Mouse (Mus musculus): ENCODE measurements around the gene Hsd3b5. TPM values are rescaled to one million over a fixed set of nuclear protein-coding genes. Genes with fewer than 3 reads are reported as not detected.
"Not testable (repeated sequence)": the region's sequence is repeated elsewhere in the genome, so short reads cannot be mapped to it uniquely, and the experiment has no call there.

The Hsd3b5 gene
- not detected in 2 replicates for polyA plus RNA-seq (2015; fragmentation: Nextera tagmentation; extraction: Ambion mirVana)

- no peak for ATAC-seq (ENCODE audit: insufficient number of reproducible peaks, low FRiP score, low TSS enrichment, low read depth)
- no peak within 1 kb of the TSS for H3K27ac ChIP-seq
- no peaks in the 10 kb centered on the region for H3K4me1 ChIP-seq
- H3K9ac ChIP-seq = no peak within 1 kb of the TSS
- no peaks in the 10 kb centered on the region for H3K36me3 ChIP-seq
- no peaks in the 10 kb centered on the region for H3K27me3 ChIP-seq
- no peak within 1 kb of the TSS for H3K4me2 ChIP-seq
- no peaks in the 10 kb centered on the region for H3K9me3 ChIP-seq
- no peak within 1 kb of the TSS for H3K4me3 ChIP-seq
These were observed at the start of gene Hsd3b5 for GRCm38 (mm10) chr3:98630152-98630551. TSS of gene Hsd3b5 (minus strand) at chr3:98630252.

- Histone ChIP-seq H3K4me2 (no peak overlapping the region), H3K9ac (no peak overlapping the region)
These were observed 5.1 kb upstream of the Hsd3b5 start for GRCm38 (mm10) chr3:98635145-98635544.

GRCm38 (mm10) chr3:98629633-98630032 lies 419 bp downstream of the Hsd3b5 start:
- H3K4me1 ChIP-seq = no peaks in the 10 kb centered on the region
- H3K9ac ChIP-seq = no peak overlapping the region
- 79% methylated on average over 3 of the region's 3 CpGs for WGBS
- H3K27ac ChIP-seq = no peak overlapping the region
- H3K36me3 ChIP-seq = no peaks in the 10 kb centered on the region
- no peak overlapping the region for H3K4me2 ChIP-seq
- H3K4me3 ChIP-seq = no peak overlapping the region
- no peak for ATAC-seq (ENCODE audit: insufficient number of reproducible peaks, low FRiP score, low TSS enrichment, low read depth)
- no peaks in the 10 kb centered on the region for H3K9me3 ChIP-seq
- no peaks in the 10 kb centered on the region for H3K27me3 ChIP-seq

More at GRCm38 (mm10) chr3:98635145-98635544, 5.1 kb upstream of the Hsd3b5 start:
- 80% methylated on average over 1 of the region's 1 CpGs for WGBS
- H3K27ac ChIP-seq = no peak overlapping the region
- no peak for ATAC-seq (ENCODE audit: insufficient number of reproducible peaks, low FRiP score, low TSS enrichment, low read depth)
- no peaks in the 10 kb centered on the region for H3K36me3 ChIP-seq
- H3K4me3 ChIP-seq = no peak overlapping the region
- no peaks in the 10 kb centered on the region for H3K9me3 ChIP-seq
- H3K27me3 ChIP-seq = no peaks in the 10 kb centered on the region
- no peaks in the 10 kb centered on the region for H3K4me1 ChIP-seq

GRCm38 (mm10) chr3:98616786-98617185 lies 13.3 kb downstream of the Hsd3b5 start:
- H3K9me3 ChIP-seq; H3K27ac ChIP-seq; H3K36me3 ChIP-seq; ATAC-seq (ENCODE audit: insufficient number of reproducible peaks, low FRiP score, low TSS enrichment, low read depth); H3K9ac ChIP-seq; H3K27me3 ChIP-seq; H3K4me2 ChIP-seq; H3K4me3 ChIP-seq; H3K4me1 ChIP-seq: not testable (repeated sequence)
- 73% methylated on average over 1 of the region's 1 CpGs for WGBS

GRCm38 (mm10) chr3:98616244-98616643 lies 13.8 kb downstream of the Hsd3b5 start:
- not testable (repeated sequence) for H3K27ac ChIP-seq; H3K9me3 ChIP-seq; H3K27me3 ChIP-seq; H3K4me1 ChIP-seq; H3K4me3 ChIP-seq; H3K9ac ChIP-seq; H3K36me3 ChIP-seq; H3K4me2 ChIP-seq; ATAC-seq (ENCODE audit: insufficient number of reproducible peaks, low FRiP score, low TSS enrichment, low read depth)
- whole genome bisulfite sequencing = 20% methylated on average over 2 of the region's 2 CpGs

GRCm38 (mm10) chr3:98614406-98614927 lies 15.6 kb downstream of the Hsd3b5 start:
- H3K27ac ChIP-seq; H3K4me3 ChIP-seq; ATAC-seq (ENCODE audit: insufficient number of reproducible peaks, low FRiP score, low TSS enrichment, low read depth); H3K9ac ChIP-seq; H3K4me1 ChIP-seq; H3K27me3 ChIP-seq; H3K36me3 ChIP-seq; H3K9me3 ChIP-seq; H3K4me2 ChIP-seq: not testable (repeated sequence)
- 66% methylated on average over 2 of the region's 2 CpGs for WGBS

- H3K9ac ChIP-seq = no peak overlapping the region
- no peaks in the 10 kb centered on the region for H3K36me3 ChIP-seq
- H3K4me2 ChIP-seq = no peak overlapping the region
- no peak overlapping the region for H3K27ac ChIP-seq
- H3K4me3 ChIP-seq = no peak overlapping the region
- no peak for ATAC-seq (ENCODE audit: insufficient number of reproducible peaks, low FRiP score, low TSS enrichment, low read depth)
- H3K4me1 ChIP-seq = no peaks in the 10 kb centered on the region
- no peaks in the 10 kb centered on the region for H3K9me3 ChIP-seq
- no peaks in the 10 kb centered on the region for H3K27me3 ChIP-seq
These were observed 16.1 kb downstream of the Hsd3b5 start for GRCm38 (mm10) chr3:98613963-98614362.

- not testable (repeated sequence) for H3K9me3 ChIP-seq; H3K4me1 ChIP-seq; H3K4me2 ChIP-seq; H3K9ac ChIP-seq; H3K4me3 ChIP-seq; H3K27me3 ChIP-seq; H3K27ac ChIP-seq; ATAC-seq (ENCODE audit: insufficient number of reproducible peaks, low FRiP score, low TSS enrichment, low read depth); H3K36me3 ChIP-seq
These were observed 16.5 kb downstream of the Hsd3b5 start for GRCm38 (mm10) chr3:98613540-98613939.

- Histone ChIP-seq H3K9ac (no peak within 1 kb of the TSS), H3K27me3 (no peaks in the 10 kb centered on the region), H3K36me3 (no peaks in the 10 kb centered on the region), H3K9me3 (no peaks in the 10 kb centered on the region), H3K27ac (no peak within 1 kb of the TSS), H3K4me2 (no peak within 1 kb of the TSS), H3K4me1 (no peaks in the 10 kb centered on the region), H3K4me3 (no peak within 1 kb of the TSS)
- no peak for ATAC-seq (ENCODE audit: insufficient number of reproducible peaks, low FRiP score, low TSS enrichment, low read depth)
These were observed 41.3 kb downstream of the Hsd3b5 start, which contains the start of gene Gm10681 for GRCm38 (mm10) chr3:98588707-98589106. TSS of gene Gm10681 (minus strand) at chr3:98588807.

- Histone ChIP-seq H3K27ac (no peak overlapping the region), H3K27me3 (no peaks in the 10 kb centered on the region), H3K9me3 (no peaks in the 10 kb centered on the region), H3K4me3 (no peak overlapping the region), H3K9ac (no peak overlapping the region), H3K4me1 (no peaks in the 10 kb centered on the region), H3K4me2 (no peak overlapping the region), H3K36me3 (no peaks in the 10 kb centered on the region)
- WGBS = 86% methylated on average over 2 of the region's 2 CpGs
- ATAC-seq (ENCODE audit: insufficient number of reproducible peaks, low FRiP score, low TSS enrichment, low read depth) = no peak
These were observed 42.3 kb downstream of the Hsd3b5 start for GRCm38 (mm10) chr3:98587721-98588120.

- ATAC-seq (ENCODE audit: insufficient number of reproducible peaks, low FRiP score, low TSS enrichment, low read depth); H3K4me3 ChIP-seq; H3K9me3 ChIP-seq; H3K4me1 ChIP-seq; H3K27ac ChIP-seq; H3K4me2 ChIP-seq; H3K27me3 ChIP-seq; H3K9ac ChIP-seq; H3K36me3 ChIP-seq: not testable (repeated sequence)
These were observed 47.4 kb downstream of the Hsd3b5 start for GRCm38 (mm10) chr3:98582622-98583021.

GRCm38 (mm10) chr3:98582202-98582601 lies 47.9 kb downstream of the Hsd3b5 start:
- H3K9me3 ChIP-seq; H3K4me3 ChIP-seq; H3K4me1 ChIP-seq; H3K4me2 ChIP-seq; H3K27me3 ChIP-seq; ATAC-seq (ENCODE audit: insufficient number of reproducible peaks, low FRiP score, low TSS enrichment, low read depth); H3K27ac ChIP-seq; H3K9ac ChIP-seq; H3K36me3 ChIP-seq: not testable (repeated sequence)
- WGBS = no CpG with 5 or more reads among the region's 1 CpGs

- H3K36me3 ChIP-seq; H3K9me3 ChIP-seq; ATAC-seq (ENCODE audit: insufficient number of reproducible peaks, low FRiP score, low TSS enrichment, low read depth); H3K4me1 ChIP-seq; H3K27ac ChIP-seq; H3K4me3 ChIP-seq; H3K27me3 ChIP-seq; H3K4me2 ChIP-seq; H3K9ac ChIP-seq: not testable (repeated sequence)
- 100% methylated on average over 1 of the region's 1 CpGs for WGBS
These were observed 49.0 kb downstream of the Hsd3b5 start for GRCm38 (mm10) chr3:98581024-98581423.

All from limb, embryonic 15.5 days (tissue).